Mouse (Mus musculus): Measurements from ENCODE around the gene Pdcd7. TPM values are rescaled to one million over a fixed set of nuclear protein-coding genes. Genes with fewer than 3 reads are reported as not detected.

Pdcd7 gene
- polyA plus RNA-seq, 1 experiment from 2014 or later: 9.8 TPM

- 10% methylated on average over 8 of the region's 8 CpGs for WGBS
- Histone ChIP-seq H3K27ac (peak overlapping the region; percentile 84), H3K4me1 (peaks cover 37% of the 10 kb centered on the region), H3K36me3 (no peaks in the 10 kb centered on the region), H3K9ac (no peak overlapping the region), H3K27me3 (peaks cover 19% of the 10 kb centered on the region), H3K9me3 (replicated peaks) (no peaks in the 10 kb centered on the region), H3K4me2 (peak overlapping the region; percentile 26; the same call in 1 of the 2 replicates), H3K4me3 (replicated peaks) (no peak overlapping the region)
- peak; percentile 79 for ATAC-seq (replicated peaks; ENCODE audit: low FRiP score)
These were observed 40.7 kb downstream of the Pdcd7 start for GRCm38 (mm10) chr9:65386373-65387140.

GRCm38 (mm10) chr9:65390752-65391612, 45.1 kb downstream of the Pdcd7 start:
- peak; percentile 31; the same call in 1 of the 2 replicates for ATAC-seq (replicated peaks; ENCODE audit: low FRiP score)
- Histone ChIP-seq H3K9me3 (replicated peaks) (no peaks in the 10 kb centered on the region), H3K4me1 (peaks cover 23% of the 10 kb centered on the region), H3K4me3 (replicated peaks) (peak overlapping the region; percentile 48), H3K27me3 (peaks cover 36% of the 10 kb centered on the region), H3K27ac (no peak overlapping the region), H3K36me3 (no peaks in the 10 kb centered on the region), H3K4me2 (peak overlapping the region; percentile 67), H3K9ac (peak overlapping the region; percentile 31)
- 17% methylated on average over 84 of the region's 96 CpGs for WGBS

GRCm38 (mm10) chr9:65391613-65391964, 45.7 kb downstream of the Pdcd7 start, which contains the start of gene Kbtbd13:
Kbtbd13 (minus strand) TSS chr9:65391652.
- no peaks in the 10 kb centered on the region for H3K36me3 ChIP-seq
- H3K27me3 ChIP-seq: peaks cover 36% of the 10 kb centered on the region
- H3K9ac ChIP-seq: peak within 1 kb of the TSS; percentile 31
- peak within 1 kb of the TSS; percentile 48 for H3K4me3 ChIP-seq (replicated peaks)
- H3K9me3 ChIP-seq (replicated peaks): no peaks in the 10 kb centered on the region
- H3K4me2 ChIP-seq: peak within 1 kb of the TSS; percentile 67
- no peak within 1 kb of the TSS for H3K27ac ChIP-seq
- no peak for ATAC-seq (replicated peaks; ENCODE audit: low FRiP score)
- 31% methylated on average over 8 of the region's 8 CpGs for WGBS
- peaks cover 18% of the 10 kb centered on the region for H3K4me1 ChIP-seq

GRCm38 (mm10) chr9:65392638-65393364, 46.9 kb downstream of the Pdcd7 start:
- Histone ChIP-seq H3K9ac (no peak overlapping the region), H3K4me1 (peaks cover 15% of the 10 kb centered on the region), H3K4me2 (no peak overlapping the region), H3K36me3 (no peaks in the 10 kb centered on the region), H3K27me3 (peaks cover 36% of the 10 kb centered on the region), H3K9me3 (replicated peaks) (no peaks in the 10 kb centered on the region), H3K27ac (no peak overlapping the region), H3K4me3 (replicated peaks) (no peak overlapping the region)
- WGBS: 29% methylated on average over 6 of the region's 6 CpGs
- no peak for ATAC-seq (replicated peaks; ENCODE audit: low FRiP score)

GRCm38 (mm10) chr9:65393606-65394005, 47.7 kb downstream of the Pdcd7 start:
- 43% methylated on average over 2 of the region's 2 CpGs for WGBS
- no peak overlapping the region for H3K9ac ChIP-seq
- no peak for ATAC-seq (replicated peaks; ENCODE audit: low FRiP score)

GRCm38 (mm10) chr9:65394360-65394759, 48.5 kb downstream of the Pdcd7 start:
- Histone ChIP-seq H3K27me3 (peaks cover 36% of the 10 kb centered on the region), H3K27ac (0 out of 2 replicates have a peak overlapping the region, but pooled peaks have one; percentile 14), H3K9me3 (replicated peaks) (no peaks in the 10 kb centered on the region), H3K4me3 (replicated peaks) (no peak overlapping the region), H3K36me3 (no peaks in the 10 kb centered on the region), H3K4me1 (peaks cover 31% of the 10 kb centered on the region), H3K9ac (no peak overlapping the region), H3K4me2 (no peak overlapping the region)
- no peak for ATAC-seq (replicated peaks; ENCODE audit: low FRiP score)
- WGBS: 55% methylated on average over 2 of the region's 2 CpGs

More at GRCm38 (mm10) chr9:65393606-65394005, 47.7 kb downstream of the Pdcd7 start:
- Histone ChIP-seq H3K4me2 (no peak overlapping the region), H3K36me3 (no peaks in the 10 kb centered on the region), H3K27me3 (peaks cover 36% of the 10 kb centered on the region), H3K4me1 (peaks cover 23% of the 10 kb centered on the region), H3K9me3 (replicated peaks) (no peaks in the 10 kb centered on the region), H3K4me3 (replicated peaks) (no peak overlapping the region), H3K27ac (peak overlapping the region; percentile 14; the same call in 1 of the 2 replicates)

GRCm38 (mm10) chr9:65398279-65398678, 52.4 kb downstream of the Pdcd7 start, which contains the start of gene Rasl12:
Rasl12 (plus strand) TSS chr9:65398506.
- H3K27me3 ChIP-seq: 0 out of 2 replicates have a peak, but pooled peaks cover under 1% of the 10 kb centered on the region
- no peak within 1 kb of the TSS for H3K27ac ChIP-seq

GRCm38 (mm10) chr9:65399934-65400333, 54.0 kb downstream of the Pdcd7 start:
- Histone ChIP-seq H3K9me3 (replicated peaks) (no peaks in the 10 kb centered on the region), H3K27ac (no peak overlapping the region), H3K4me1 (peaks cover 17% of the 10 kb centered on the region), H3K27me3 (no peaks in the 10 kb centered on the region), H3K4me3 (replicated peaks) (no peak overlapping the region), H3K36me3 (no peaks in the 10 kb centered on the region), H3K9ac (no peak overlapping the region), H3K4me2 (0 out of 2 replicates have a peak overlapping the region, but pooled peaks have one; percentile 3)
- 90% methylated on average over 6 of the region's 6 CpGs for WGBS
- no peak for ATAC-seq (replicated peaks; ENCODE audit: low FRiP score)

More at GRCm38 (mm10) chr9:65398279-65398678, 52.4 kb downstream of the Pdcd7 start, which contains the start of gene Rasl12:
- peak; percentile 88 for ATAC-seq (replicated peaks; ENCODE audit: low FRiP score)
- H3K4me2 ChIP-seq: peak within 1 kb of the TSS; percentile 92
- peak within 1 kb of the TSS; percentile 48 for H3K9ac ChIP-seq
- 1% methylated on average over 24 of the region's 24 CpGs for WGBS
- H3K4me3 ChIP-seq (replicated peaks): peak within 1 kb of the TSS; percentile 59
- no peaks in the 10 kb centered on the region for H3K36me3 ChIP-seq
- no peaks in the 10 kb centered on the region for H3K9me3 ChIP-seq (replicated peaks)
- peaks cover 20% of the 10 kb centered on the region for H3K4me1 ChIP-seq

GRCm38 (mm10) chr9:65404331-65405183, 58.7 kb downstream of the Pdcd7 start:
- Histone ChIP-seq H3K9me3 (replicated peaks) (no peaks in the 10 kb centered on the region), H3K27me3 (no peaks in the 10 kb centered on the region), H3K36me3 (no peaks in the 10 kb centered on the region), H3K4me2 (no peak overlapping the region), H3K4me3 (replicated peaks) (no peak overlapping the region), H3K4me1 (no peaks in the 10 kb centered on the region), H3K9ac (no peak overlapping the region), H3K27ac (no peak overlapping the region)
- no peak for ATAC-seq (replicated peaks; ENCODE audit: low FRiP score)
- WGBS: 71% methylated on average over 15 of the region's 15 CpGs

- Histone ChIP-seq H3K9ac (no peak overlapping the region), H3K27me3 (no peaks in the 10 kb centered on the region), H3K4me3 (replicated peaks) (no peak overlapping the region), H3K4me1 (no peaks in the 10 kb centered on the region), H3K9me3 (replicated peaks) (no peaks in the 10 kb centered on the region), H3K36me3 (no peaks in the 10 kb centered on the region), H3K27ac (no peak overlapping the region), H3K4me2 (no peak overlapping the region)
- ATAC-seq (replicated peaks; ENCODE audit: low FRiP score): no peak
- WGBS: 93% methylated on average over 2 of the region's 2 CpGs
These were observed 59.2 kb downstream of the Pdcd7 start for GRCm38 (mm10) chr9:65405184-65405449.

GRCm38 (mm10) chr9:65407327-65407726, 61.4 kb downstream of the Pdcd7 start:
- Histone ChIP-seq H3K9me3 (replicated peaks) (no peaks in the 10 kb centered on the region), H3K27me3 (no peaks in the 10 kb centered on the region), H3K4me3 (replicated peaks) (no peak overlapping the region), H3K27ac (no peak overlapping the region), H3K4me2 (no peak overlapping the region), H3K36me3 (0 out of 2 replicates have a peak, but pooled peaks cover 8% of the 10 kb centered on the region), H3K4me1 (no peaks in the 10 kb centered on the region), H3K9ac (no peak overlapping the region)
- no peak for ATAC-seq (replicated peaks; ENCODE audit: low FRiP score)
- 85% methylated on average over 5 of the region's 5 CpGs for WGBS

Measured in kidney, embryonic 15.5 days (tissue).